Mouse (Mus musculus): Measurements from ENCODE around the gene Bckdhb.

The Bckdhb gene

GRCm38 (mm10) chr9:84107045-84107813, 182.3 kb downstream of the Bckdhb start:
- DNase-seq (ENCODE audit: low read depth, low spot score) = peak; percentile 52

GRCm38 (mm10) chr9:84108534-84108933, 183.6 kb downstream of the Bckdhb start:
- DNase-seq (ENCODE audit: low read depth, low spot score) = no peak

- DNase-seq (ENCODE audit: low read depth, low spot score) = peak; percentile 70
Measured at GRCm38 (mm10) chr9:84109777-84110478, 185.0 kb downstream of the Bckdhb start.

DNA sequence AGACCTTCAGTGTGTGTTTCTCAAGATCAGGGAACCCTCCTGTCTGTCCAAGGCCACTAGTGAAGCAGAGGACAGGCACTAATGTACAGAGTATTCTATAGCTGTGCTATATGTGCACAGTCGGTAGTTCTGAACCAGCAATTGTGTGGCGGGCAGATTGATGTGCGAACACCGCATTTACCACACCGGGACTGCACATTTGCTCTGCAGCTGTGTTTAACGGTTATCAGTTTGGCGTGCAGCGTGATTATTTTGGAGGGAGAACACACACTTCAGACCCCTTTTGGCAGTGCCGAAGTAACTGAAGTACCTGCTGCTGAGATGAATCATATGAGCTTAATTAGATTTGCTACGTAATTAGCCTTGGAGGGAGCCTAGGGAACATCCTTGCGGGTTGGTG, 185.7 kb downstream of the Bckdhb start:
- peak; percentile 30 for DNase-seq (ENCODE audit: low read depth, low spot score)

DNA sequence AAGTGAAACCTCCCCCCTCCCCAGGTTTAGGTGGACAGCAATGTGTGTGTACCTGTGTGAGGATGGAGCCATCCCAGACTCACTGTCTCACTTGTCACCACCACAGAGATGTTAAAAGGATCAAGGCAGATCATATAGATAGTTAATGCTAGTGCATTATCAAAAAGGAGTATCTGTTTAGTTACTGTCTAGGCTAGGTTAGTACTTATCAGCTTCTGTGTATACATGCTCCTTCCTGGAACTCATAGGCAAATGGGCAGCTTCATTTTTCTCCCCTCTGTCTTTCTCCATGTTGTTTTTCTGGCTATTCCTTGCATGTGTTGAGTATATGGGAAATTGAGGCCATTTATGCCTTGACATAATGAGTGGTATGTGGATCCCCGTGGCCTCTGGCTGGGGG, 187.4 kb downstream of the Bckdhb start:
- no peak for DNase-seq (ENCODE audit: low read depth, low spot score)

DNA sequence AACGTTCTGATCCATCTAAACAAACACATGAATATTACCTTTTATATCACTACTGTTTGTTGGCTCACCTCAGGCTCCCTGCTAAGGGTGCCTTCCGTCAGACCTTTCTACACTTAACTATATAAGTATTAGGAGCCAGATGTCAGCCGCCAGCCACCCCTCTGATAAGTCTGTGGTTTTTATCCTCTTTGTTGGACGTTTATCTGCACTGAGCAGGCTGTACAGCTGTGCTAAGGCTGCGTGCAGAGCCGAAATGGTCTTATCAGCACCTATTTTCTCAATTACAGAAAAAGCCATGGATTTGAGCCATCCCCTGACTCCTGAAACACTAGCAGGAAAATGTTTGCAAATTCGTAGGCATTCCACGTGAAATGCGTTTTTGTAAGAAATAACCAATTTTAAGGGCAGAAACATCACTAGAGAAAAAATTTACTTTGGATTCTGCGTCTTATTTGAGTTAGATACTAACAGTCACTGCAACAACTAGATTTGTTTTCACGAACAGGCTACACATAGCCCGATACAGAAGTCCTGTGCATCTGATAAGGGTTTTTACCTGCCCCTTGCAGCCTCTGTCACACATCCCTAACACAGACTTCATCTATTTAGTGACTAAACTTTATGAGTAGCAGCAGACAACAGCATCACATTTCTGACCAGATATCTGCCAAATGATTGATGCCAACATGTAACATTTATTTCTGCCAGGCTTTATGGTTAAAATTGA, 188.1 kb downstream of the Bckdhb start:
- DNase-seq (ENCODE audit: low read depth, low spot score) = no peak

- DNase-seq (ENCODE audit: low read depth, low spot score) = no peak
Measured at GRCm38 (mm10) chr9:84114254-84114653, 189.3 kb downstream of the Bckdhb start.

- DNase-seq (ENCODE audit: low read depth, low spot score) = peak; percentile 51
Measured at GRCm38 (mm10) chr9:84117337-84117736, 192.4 kb downstream of the Bckdhb start.

DNA sequence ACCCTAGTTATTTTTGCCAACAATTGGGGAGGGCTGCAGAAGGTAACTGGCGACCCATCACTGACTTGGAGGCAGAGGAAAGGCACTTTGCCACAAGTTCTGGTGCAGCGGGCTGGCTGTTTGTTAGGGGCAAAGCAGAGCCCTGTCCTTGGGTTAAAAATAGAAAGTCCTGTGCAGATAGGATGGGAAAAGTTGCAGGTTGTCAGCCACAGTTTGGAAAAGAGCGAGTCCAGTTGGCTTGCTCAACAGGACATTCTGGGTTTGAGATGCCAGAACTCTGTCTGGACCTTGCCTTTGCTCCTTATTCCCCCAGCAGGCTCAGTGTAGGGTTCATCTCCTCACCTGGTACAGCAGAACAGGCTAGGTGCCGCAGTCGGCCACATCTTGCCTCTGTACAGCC, 200.1 kb downstream of the Bckdhb start:
- no peak for DNase-seq (ENCODE audit: low read depth, low spot score)

DNA sequence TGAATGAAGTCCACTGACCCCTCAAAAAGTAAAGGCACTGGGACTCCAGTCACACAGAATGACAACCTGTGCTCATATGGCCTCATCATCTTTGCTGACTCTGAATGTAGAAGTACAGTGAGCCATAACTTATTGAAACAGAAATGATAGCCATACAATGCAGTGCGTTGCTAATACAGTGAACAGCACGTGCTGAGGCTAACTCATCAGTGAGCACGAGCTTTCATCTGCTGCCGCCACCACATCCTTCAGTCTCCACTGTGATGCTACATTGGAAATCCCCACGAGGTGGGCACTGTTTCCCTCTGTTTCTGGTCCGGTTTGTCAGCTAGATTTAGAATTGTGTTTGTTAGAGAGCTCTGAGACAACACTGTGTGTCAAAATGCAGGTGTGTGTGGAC, 205.4 kb downstream of the Bckdhb start:
- DNase-seq (ENCODE audit: low read depth, low spot score) = no peak

DNA sequence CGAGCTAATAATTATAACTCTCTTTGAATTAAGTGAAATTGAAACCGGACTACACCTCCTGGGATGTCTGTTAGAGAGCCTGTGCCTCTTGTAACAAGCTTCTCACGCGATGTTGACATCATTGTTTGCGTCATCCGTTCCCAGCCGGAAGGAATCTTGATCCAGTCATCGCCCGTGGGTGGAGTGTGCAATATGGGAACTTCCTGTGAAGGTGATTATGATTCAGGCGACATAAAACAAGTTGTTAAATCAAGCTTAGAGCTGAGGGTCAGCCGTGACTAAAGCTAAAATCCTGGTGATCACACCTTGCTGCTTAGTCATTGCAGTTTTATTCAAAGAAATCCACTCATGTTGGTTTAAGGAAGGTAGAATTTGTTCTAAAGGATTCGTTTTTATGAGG, 210.1 kb downstream of the Bckdhb start:
- no peak for DNase-seq (ENCODE audit: low read depth, low spot score)

DNA sequence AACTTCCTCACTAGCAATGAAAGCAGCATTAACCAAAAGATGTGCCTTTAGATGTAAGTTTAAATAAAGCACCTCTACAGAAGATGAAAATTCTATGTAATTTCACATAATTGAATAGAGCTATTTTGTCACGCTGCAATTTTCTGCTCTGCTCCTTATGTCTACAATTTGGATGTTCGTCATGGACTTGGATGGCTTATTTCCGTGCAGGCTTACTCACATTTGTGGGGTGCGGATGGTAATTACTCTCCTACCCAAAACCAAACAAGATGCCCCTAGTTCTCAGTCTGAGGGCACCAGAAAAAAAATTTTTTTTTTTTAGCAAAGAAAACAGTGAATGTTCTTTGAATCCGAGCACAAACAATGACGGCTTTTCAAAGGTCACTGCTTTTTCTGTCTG, 212.2 kb downstream of the Bckdhb start:
- no peak for DNase-seq (ENCODE audit: low read depth, low spot score)

- DNase-seq (ENCODE audit: low read depth, low spot score) = no peak
Measured at GRCm38 (mm10) chr9:84148124-84148523, 223.2 kb downstream of the Bckdhb start.
